ENCODE assay signal across 15 mouse cellular contexts in the genomic region with DNA sequence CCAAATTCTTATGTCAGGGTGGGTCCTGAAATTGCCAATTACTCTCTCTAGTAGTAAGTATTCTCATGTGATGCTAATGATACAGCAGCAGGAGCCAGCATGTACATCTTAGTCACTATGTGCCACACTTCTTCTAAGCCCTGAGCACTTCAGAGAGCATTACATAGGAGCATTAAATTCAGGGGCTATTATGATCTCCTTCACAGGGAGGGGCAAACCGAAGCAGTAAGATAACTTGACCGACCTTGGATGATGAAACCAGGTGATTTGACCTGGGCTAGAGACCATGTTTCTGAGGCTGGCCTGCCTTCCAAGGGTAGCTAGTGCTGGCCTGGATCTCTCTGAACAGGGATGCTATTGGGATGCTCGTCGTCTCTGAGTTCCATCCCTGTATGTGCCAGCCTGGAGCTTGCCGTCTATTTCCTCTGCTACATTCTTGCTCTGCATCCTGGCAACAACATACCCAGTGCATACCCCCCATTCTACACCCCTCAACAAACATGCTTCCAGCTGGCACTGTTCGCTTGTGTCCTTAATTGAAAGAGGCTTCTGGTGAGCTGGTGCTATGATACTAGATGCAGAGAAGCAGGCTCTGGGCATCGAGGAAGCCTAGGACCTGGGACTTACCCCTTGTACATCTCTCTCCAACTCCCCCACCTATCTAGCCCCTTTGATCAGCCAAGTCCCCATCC.
DNase-seq lines count a peak whose midpoint lies in the region; ATAC-seq and TF ChIP-seq lines count a peak whose summit lies in the region.
"Had no signal": no experiment of that assay in that cellular context is flagged by ENCODE, and none has a peak within 500 bp of the region (broad histone marks: within the 10 kb centered on the region; RNA-seq: fewer than 3 reads in every experiment).

No protein-coding gene starts in this region.

- H3K9me3 ChIP-seq in forebrain, embryonic 11.5 days (ENCODE audit: control insufficient read depth, low read length) = no peaks in the 10 kb centered on the region
- no peaks in the 10 kb centered on the region for H3K9me3 ChIP-seq in hindbrain, embryonic 15.5 days
- H3K9me3 ChIP-seq: embryonic facial prominence, embryonic 15.5 days; heart, embryonic 15.5 days; intestine, embryonic 15.5 days; limb, embryonic 12.5 days had no signal

- H3K4me1 ChIP-seq in forebrain, embryonic 11.5 days (replicated peaks; ENCODE audit: control insufficient read depth, insufficient read depth, low read length) = peaks cover 37% of the 10 kb centered on the region
- H3K4me1 ChIP-seq in hindbrain, embryonic 15.5 days (replicated peaks) = peaks cover 73% of the 10 kb centered on the region
- H3K4me1 ChIP-seq: intestine, embryonic 15.5 days had no signal

- no peaks in the 10 kb centered on the region for H3K27me3 ChIP-seq in forebrain, embryonic 11.5 days (ENCODE audit: control insufficient read depth, insufficient read depth, low read length)
- H3K27me3 ChIP-seq in hindbrain, embryonic 15.5 days = no peaks in the 10 kb centered on the region
- no peaks in the 10 kb centered on the region for H3K27me3 ChIP-seq in myocyte (ENCODE audit: control insufficient read depth, insufficient read depth, insufficient read length)
- H3K27me3 ChIP-seq: embryonic facial prominence, embryonic 15.5 days; heart, embryonic 15.5 days; intestine, embryonic 15.5 days; limb, embryonic 12.5 days had no signal

- H3K4me2 ChIP-seq in forebrain, embryonic 11.5 days (ENCODE audit: low read depth, low read length, severe bottlenecking) = peak overlapping the region; percentile 70
- peak overlapping the region; percentile 24 for H3K4me2 ChIP-seq in hindbrain, embryonic 15.5 days
- peak overlapping the region; percentile 92 for H3K4me2 ChIP-seq in myocyte (ENCODE audit: low read depth)
- H3K4me2 ChIP-seq: heart, embryonic 15.5 days; intestine, embryonic 15.5 days; limb, embryonic 12.5 days had no signal

- TF ChIP-seq CTCF in brain, embryonic 14.5 days (IDR thresholded peaks at IDR 0.05; ENCODE audit: borderline replicate concordance, extremely low read depth, insufficient read depth, insufficient read length) = no peak

- TF ChIP-seq POLR2A in brain, embryonic 14.5 days (IDR thresholded peaks at IDR 0.05; ENCODE audit: borderline replicate concordance, extremely low read depth, insufficient read depth, insufficient read length, poor library complexity, severe bottlenecking) = no peak
- TF ChIP-seq POLR2A in myocyte (IDR thresholded peaks at IDR 0.05; ENCODE audit: insufficient read length, low read depth) = no peak

- 18% methylated on average over 7 of the region's 7 CpGs for WGBS in forebrain, embryonic 11.5 days
- WGBS in hindbrain, embryonic 15.5 days = 12% methylated on average over 7 of the region's 7 CpGs

- H3K79me2 ChIP-seq in myocyte (ENCODE audit: control insufficient read depth, insufficient read depth) = peaks cover 74% of the 10 kb centered on the region

- ATAC-seq in forebrain, embryonic 11.5 days (replicated peaks; ENCODE audit: low FRiP score) = peak; percentile 26
- peak; percentile 66 for ATAC-seq in hindbrain, embryonic 15.5 days (ENCODE audit: low FRiP score, low read depth)
- ATAC-seq: intestine, embryonic 15.5 days; liver, postnatal 0 days had no signal

- peak overlapping the region; percentile 41 for H3K4me3 ChIP-seq in forebrain, embryonic 11.5 days (ENCODE audit: low read depth, low read length)
- no peak overlapping the region for H3K4me3 ChIP-seq in hindbrain, embryonic 15.5 days
- peak overlapping the region; percentile 56 for H3K4me3 ChIP-seq in myocyte
- H3K4me3 ChIP-seq: embryonic facial prominence, embryonic 15.5 days; heart, embryonic 15.5 days; intestine, embryonic 15.5 days; limb, embryonic 12.5 days had no signal

- peak; percentile 96 for DNase-seq in brain, embryonic 14.5 days (ENCODE audit: low read depth)
- DNase-seq in forebrain, embryonic 11.5 days (ENCODE audit: low spot score) = peak; percentile 63
- no peak for DNase-seq in frontal cortex, postnatal 10 days (ENCODE audit: low spot score in 2 of 2)
- no peak for DNase-seq in heart, adult 8-10 months (ENCODE audit: low spot score)
- no peak for DNase-seq in frontal cortex, postnatal 25 days (ENCODE audit: low spot score in 2 of 2)
- DNase-seq in layer of hippocampus, adult 9-10 months (ENCODE audit: low spot score) = no peak
- DNase-seq: kidney, postnatal 36 days; liver, postnatal 0 days; thymus, adult 2 months had no signal

- H3K36me3 ChIP-seq in forebrain, embryonic 11.5 days (ENCODE audit: control insufficient read depth, insufficient read depth, low read length) = peaks cover 21% of the 10 kb centered on the region; the same call in 1 of the 2 replicates
- H3K36me3 ChIP-seq in hindbrain, embryonic 15.5 days = peaks cover 32% of the 10 kb centered on the region
- peaks cover 50% of the 10 kb centered on the region for H3K36me3 ChIP-seq in myocyte (ENCODE audit: control insufficient read depth, insufficient read depth)
- H3K36me3 ChIP-seq: intestine, embryonic 15.5 days had no signal

- peak overlapping the region; percentile 98 for H3K27ac ChIP-seq in forebrain, embryonic 11.5 days (ENCODE audit: low read depth, low read length)
- peak overlapping the region; percentile 72 for H3K27ac ChIP-seq in hindbrain, embryonic 15.5 days (replicated peaks)
- H3K27ac ChIP-seq: embryonic facial prominence, embryonic 15.5 days; heart, embryonic 15.5 days; intestine, embryonic 15.5 days had no signal

- H3K9ac ChIP-seq in forebrain, embryonic 11.5 days (ENCODE audit: low read length) = peak overlapping the region; percentile 75
- 0 out of 2 replicates have a peak overlapping the region, but pooled peaks have one; percentile 5 for H3K9ac ChIP-seq in hindbrain, embryonic 15.5 days
- H3K9ac ChIP-seq: embryonic facial prominence, embryonic 15.5 days; heart, embryonic 15.5 days; intestine, embryonic 15.5 days; limb, embryonic 12.5 days; liver, postnatal 0 days had no signal

- no peak overlapping the region for H3ac ChIP-seq in myocyte (ENCODE audit: control insufficient read depth, insufficient read length)

TF ChIP-seq in myocyte, 11 proteins besides CTCF, POLR2A, EP300 and RAD21:
- TF ChIP-seq USF1 (IDR thresholded peaks at IDR 0.05; ENCODE audit: low read depth) (no peak), POLR2AphosphoS2 (IDR thresholded peaks at IDR 0.05; ENCODE audit: insufficient read length, low read depth) (no peak), MAX (IDR thresholded peaks at IDR 0.05; ENCODE audit: low read depth) (no peak), CEBPB (IDR thresholded peaks at IDR 0.05; ENCODE audit: insufficient read depth, poor library complexity, severe bottlenecking) (no peak), TCF3 (IDR thresholded peaks at IDR 0.05; ENCODE audit: insufficient read length, low read depth) (no peak)
TF ChIP-seq in myocyte: peak in this region for 0.

Comparison
In these comparisons a context has a peak if more than half of its experiments do, and no peak if none do; other contexts are left out.
1. DNase-seq: peak in brain, embryonic 14.5 days (single experiment) and forebrain, embryonic 11.5 days (single experiment); none in frontal cortex, postnatal 10 days (0 of 2), heart, adult 8-10 months (single experiment), frontal cortex, postnatal 25 days (0 of 2) and layer of hippocampus, adult 9-10 months (single experiment).
2. H3K4me2 ChIP-seq: peak in every context shown above with its lines; median percentile 92 in myocyte; 70 in forebrain, embryonic 11.5 days; 24 in hindbrain, embryonic 15.5 days.